Mouse (Mus musculus): ENCODE data around the gene Egln3. TPM values are rescaled to one million over a fixed set of nuclear protein-coding genes. Genes with fewer than 3 reads are reported as not detected.

Gene Egln3
- polyA plus RNA-seq (2014; fragmentation: Illumina TruSeq; extraction: RNeasy Lipid Tissue Mini Kit (QIAGEN cat#74804); ENCODE audit: low read depth, low replicate concordance), result 10.9 TPM

GRCm38 (mm10) chr12:54203656-54204045 lies at the start of gene Egln3:
TSS of gene Egln3 (minus strand) at chr12:54203860.

